Mouse (Mus musculus): Measurements from ENCODE around the gene Olfr688.
A peak's percentile ranks its signal among the peaks of the same experiment; 100 is the strongest.

Olfr688 gene

GRCm38 (mm10) chr7:105287795-105288194, at the start of gene Olfr688:
TSS of gene Olfr688 (plus strand) at chr7:105288095.
- no peak for DNase-seq (ENCODE audit: low read depth)

- no peak for DNase-seq (ENCODE audit: low read depth)
Observed at GRCm38 (mm10) chr7:105247671-105248070, 40.2 kb upstream of the Olfr688 start.

- DNase-seq (ENCODE audit: low read depth), result no peak
Observed at GRCm38 (mm10) chr7:105248197-105248596, 39.7 kb upstream of the Olfr688 start.

GRCm38 (mm10) chr7:105256656-105257055, 31.2 kb upstream of the Olfr688 start:
- peak; percentile 6 for DNase-seq (ENCODE audit: low read depth)

GRCm38 (mm10) chr7:105272426-105272825, 15.5 kb upstream of the Olfr688 start:
- DNase-seq (ENCODE audit: low read depth), result no peak

- DNase-seq (ENCODE audit: low read depth), result no peak
Observed at GRCm38 (mm10) chr7:105290051-105290450, 2.2 kb downstream of the Olfr688 start.

GRCm38 (mm10) chr7:105310865-105311264, 23.0 kb downstream of the Olfr688 start, which contains the start of gene Olfr689:
TSS of gene Olfr689 (plus strand) at chr7:105311165.
- no peak for DNase-seq (ENCODE audit: low read depth)

GRCm38 (mm10) chr7:105325302-105325701, 37.4 kb downstream of the Olfr688 start:
- DNase-seq (ENCODE audit: low read depth), result no peak

- DNase-seq (ENCODE audit: low read depth), result no peak
Observed at GRCm38 (mm10) chr7:105334004-105334403, 46.1 kb downstream of the Olfr688 start, which contains the start of gene Olfr690. TSS of gene Olfr690 (minus strand) at chr7:105334104.

Data from naive thymus-derived CD4-positive, alpha-beta T cell, adult 2 months (primary cell).